Mouse (Mus musculus) urinary bladder, postnatal 36 days (tissue): ENCODE measurements around the gene Nipsnap2.
"Not testable (repeated sequence)": the region's sequence is repeated elsewhere in the genome, so short reads cannot be mapped to it uniquely, and the experiment has no call there.

ENCODE experiments used
- DNase-seq, 2 experiments: peaks; one replicate each; pipeline ENCODE4 v3.0.0; 2022; ENCODE audit warnings: low spot score in 2 of 2, mixed read lengths in 1 of 2

The Nipsnap2 gene

DNA sequence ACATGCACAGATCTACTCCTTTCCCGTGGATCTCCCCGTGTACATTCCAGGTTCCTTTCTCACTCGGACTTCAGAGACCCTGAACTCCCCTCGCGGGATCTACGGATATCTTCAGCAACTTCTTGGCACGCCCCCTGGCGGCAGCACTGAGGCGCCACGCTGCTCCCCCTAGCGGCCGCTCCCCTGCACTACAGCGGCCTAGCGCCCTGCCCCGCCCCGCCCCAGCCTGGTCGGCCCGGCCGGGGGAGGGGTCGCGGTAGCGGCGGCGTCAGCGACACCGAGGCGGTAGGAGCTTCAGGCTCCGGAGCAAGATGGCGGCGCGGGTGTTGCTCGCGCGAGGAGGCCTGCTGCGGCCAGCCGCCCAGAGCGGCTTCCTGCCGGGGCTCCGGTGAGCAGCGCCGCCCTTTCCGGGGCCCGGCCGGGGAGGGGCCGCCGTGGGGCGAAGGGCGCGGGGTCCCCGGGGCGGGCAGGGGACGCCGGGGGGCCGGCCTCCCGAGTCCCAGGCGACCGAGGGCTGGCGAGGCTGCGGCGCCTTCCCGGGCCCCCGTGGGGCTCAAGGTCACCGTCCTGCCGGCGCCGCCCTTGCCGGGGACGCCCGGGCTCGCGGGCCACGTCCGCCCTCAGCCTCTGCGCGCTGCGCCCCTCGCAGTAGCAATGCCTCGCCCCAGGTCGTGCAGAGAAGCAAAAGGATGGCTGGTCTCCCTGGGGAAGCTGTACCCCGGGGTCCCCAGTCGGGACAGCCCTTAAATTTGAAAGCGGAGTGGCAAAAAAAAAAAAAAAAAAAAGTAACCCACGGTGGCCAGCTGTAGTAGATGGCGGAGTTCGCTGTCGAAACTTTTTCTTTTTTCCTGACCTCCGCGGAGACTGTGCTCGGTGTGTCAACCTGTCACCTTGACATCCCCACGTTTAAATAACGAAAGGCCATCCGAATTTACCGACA is at the start of gene Nipsnap2:
Nipsnap2 (plus strand) TSS at position 230 of the 940 bp plus-strand sequence.
- DNase-seq = peak; percentile 90 to 91

DNA sequence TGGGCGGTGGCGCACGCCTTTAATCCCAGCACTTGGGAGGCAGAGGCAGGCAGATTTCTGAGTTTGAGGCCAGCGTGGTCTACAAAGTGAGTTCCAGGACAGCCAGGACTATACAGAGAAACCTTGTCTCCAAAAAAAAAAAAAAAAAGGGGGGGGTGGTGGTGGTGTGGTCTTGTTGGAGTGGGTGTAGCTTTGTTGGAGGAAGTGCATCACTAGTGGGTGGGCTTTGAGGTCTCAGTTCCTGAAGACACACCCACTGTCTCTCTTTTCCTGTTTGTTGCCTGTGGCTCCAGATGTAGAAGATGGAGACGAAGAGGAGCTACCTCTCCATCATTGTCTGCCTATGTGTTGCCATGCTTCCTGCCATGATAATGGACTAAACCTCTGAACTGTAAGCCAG is 39.7 kb upstream of the Nipsnap2 start:
- not testable (repeated sequence) for DNase-seq

DNA sequence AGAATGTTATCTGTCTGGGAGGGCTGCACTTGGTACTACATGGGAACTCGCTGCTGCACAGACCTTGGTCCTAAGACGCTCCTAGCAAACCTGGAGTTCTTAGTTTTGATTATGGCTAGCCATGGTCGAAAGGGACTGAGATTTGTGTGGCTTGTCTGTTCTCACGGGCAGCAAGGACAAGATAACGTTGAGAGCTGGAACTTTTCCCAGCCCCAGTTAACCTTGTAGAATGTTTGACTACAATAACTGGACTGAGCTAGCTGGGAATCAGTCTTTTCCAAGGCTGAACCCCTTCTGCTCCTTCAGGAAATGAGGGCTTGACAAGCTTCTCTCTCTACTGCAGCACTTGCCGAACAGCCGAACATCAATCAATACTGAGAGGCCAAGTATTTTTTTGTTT is 37.2 kb upstream of the Nipsnap2 start:
- DNase-seq = no peak

DNA sequence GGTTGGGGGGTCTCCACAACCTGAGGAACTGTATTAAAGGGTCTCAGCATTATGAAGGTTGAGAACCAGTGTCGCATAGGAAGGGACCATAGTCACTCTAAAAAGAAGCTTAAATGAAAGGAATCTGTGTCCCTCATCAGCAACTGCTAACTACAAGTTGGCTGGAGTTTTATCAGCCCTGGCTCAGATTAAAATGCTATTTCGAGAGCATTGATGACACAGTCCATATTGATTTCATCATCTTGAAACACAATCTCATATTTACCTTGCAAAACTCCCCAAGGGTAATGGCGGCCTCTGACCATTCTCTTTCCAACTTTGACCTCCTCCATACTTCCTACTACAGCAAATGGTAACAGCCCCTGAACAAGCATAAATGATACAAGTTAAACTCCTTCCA is 34.3 kb upstream of the Nipsnap2 start:
- DNase-seq = no peak

DNA sequence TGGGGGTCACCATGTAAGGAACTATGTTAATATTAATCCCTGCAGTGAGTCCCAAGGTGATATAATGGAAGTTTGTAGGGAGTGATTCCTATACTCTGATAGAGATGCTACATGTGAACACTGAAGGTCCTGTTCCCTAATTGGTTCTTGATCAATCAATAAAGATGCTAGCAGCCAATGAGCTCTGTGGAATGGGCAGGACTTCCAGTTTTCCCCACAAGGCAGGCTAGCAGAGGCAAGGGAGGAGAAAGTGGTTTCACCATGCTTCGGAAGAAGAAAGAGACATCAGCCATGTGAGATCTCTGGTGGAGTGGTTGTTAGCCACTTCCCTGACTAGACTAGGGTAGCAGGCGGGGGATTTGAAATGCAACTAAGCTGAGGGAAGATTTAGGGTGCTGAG is 24.4 kb upstream of the Nipsnap2 start:
- DNase-seq = no peak

DNA sequence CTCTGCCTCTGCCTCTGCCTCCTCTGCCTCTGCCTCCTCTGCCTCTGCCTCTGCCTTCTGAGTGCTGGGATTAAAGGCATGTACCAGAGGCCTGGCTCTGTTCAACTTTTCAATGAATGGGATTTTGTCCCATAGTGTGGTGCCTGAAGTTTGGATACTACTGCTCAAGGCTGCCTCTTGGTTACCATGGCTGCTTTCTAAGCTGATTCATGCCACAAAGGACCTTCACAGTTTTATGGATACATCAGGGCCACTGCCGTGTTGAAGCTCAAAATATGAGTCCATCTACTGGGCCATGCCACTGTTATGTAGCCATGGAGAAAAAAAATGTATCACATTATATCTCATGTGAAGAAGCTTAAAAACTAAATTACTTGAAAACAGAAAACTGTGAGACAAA is 23.2 kb upstream of the Nipsnap2 start:
- no peak for DNase-seq

DNA sequence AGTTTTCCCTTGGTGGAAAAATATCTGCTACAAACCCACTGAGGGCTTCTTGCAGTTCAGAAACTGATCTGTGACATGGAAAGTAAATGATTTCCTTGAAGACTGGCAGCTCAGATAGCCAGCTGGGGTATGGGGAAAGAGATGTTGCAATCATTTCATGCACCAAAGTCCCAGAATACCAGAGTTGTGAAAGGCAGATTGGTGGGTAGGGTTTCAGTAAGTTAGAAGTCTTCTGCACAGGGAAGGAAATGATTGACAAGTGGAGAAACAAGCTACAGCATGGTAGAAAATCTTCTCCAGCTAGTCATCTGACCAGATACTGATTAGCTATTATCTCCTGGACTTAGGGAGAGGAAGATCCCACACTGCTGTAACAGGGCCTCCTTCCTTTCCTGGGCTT is 21.5 kb upstream of the Nipsnap2 start:
- DNase-seq = no peak

DNA sequence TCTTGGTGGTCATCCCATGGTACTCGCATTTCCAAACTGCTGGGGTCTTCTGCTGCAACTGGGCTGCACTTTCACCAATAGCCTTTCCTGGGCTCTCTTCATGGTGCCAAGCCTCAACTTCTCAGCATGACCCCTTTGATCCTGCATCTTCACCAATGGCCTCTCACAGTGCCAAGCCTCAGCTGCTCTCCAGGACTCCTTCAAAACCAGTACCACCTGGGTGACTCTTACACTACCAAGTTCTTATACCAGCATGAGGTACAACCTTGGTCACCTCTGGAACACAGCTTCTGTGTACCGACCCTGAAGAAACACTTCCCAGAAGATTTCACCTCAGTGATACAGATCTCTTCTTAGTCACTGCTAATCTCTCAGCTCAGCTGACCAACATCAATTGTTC is 16.5 kb upstream of the Nipsnap2 start, which contains the start of gene Sept14:
Sept14 (minus strand) TSS at position 101 of the 400 bp plus-strand sequence.
- no peak for DNase-seq

DNA sequence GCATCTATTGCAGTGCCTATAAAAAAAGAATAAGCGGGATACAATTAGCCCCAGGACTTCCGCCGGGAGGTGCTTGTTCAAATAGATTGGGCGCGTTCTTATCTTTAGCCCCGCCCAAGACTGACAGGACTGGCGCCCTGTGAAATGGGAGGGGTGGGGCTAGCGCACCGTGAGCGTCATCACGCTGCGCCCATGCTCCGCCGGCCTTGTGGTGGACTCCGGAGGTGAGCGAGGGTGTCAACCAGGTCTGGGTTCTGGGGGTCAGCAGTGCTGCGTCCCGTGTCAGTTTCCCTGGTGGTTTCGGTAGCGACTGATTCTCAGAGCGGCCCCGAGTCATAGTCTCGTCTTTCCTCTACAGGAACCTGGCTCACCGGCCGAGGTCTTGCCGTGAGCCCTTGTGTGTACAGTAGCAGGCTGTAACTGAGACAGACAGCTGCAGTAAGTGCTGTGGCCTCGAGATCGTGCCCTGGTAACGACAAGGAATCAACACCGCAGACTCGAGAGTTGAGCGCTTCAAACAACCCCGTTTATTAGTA is 9.5 kb upstream of the Nipsnap2 start, which contains the start of gene Mrps17:
Mrps17 (plus strand) TSS at position 172 of the 536 bp plus-strand sequence.
- peak; percentile 89 to 93 for DNase-seq

DNA sequence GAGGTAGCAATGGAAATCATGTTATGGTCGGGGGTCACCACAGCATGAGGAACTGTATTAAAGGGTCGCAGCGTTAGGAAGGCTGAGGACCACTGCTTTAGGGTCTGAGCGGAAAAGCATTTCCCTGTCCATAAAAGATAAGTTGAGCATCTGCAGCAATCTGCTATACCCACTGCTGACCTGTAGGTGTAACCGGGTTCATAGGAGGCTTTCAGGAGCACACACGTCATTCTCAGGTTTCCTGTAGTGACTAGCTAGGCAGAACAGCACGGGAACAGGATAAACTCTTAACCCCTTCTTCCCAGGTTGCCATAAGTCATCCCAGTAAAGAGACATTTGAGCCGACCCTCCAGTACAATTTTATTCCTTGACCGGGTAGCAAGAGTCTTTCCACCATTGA is 7.8 kb upstream of the Nipsnap2 start:
- no peak for DNase-seq

DNA sequence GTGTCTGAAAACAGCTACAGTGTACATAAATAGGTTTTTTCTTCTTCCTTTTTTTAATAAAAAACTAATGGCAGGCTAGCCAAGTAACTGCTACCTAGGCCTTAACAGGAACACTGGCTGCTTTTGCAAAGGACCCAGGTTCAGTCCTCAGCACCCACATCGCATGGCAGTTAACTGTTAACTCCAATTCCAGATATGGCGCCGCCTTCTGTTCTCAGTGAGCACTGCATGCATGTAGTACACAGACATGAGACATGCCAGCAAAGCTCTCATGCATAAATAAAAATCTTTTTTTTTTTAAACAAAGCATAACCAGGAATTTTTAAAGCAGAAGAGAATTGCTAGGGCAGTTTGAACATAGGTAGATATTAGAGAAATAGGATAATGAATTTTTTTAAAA is 4.7 kb upstream of the Nipsnap2 start:
- no peak for DNase-seq

DNA sequence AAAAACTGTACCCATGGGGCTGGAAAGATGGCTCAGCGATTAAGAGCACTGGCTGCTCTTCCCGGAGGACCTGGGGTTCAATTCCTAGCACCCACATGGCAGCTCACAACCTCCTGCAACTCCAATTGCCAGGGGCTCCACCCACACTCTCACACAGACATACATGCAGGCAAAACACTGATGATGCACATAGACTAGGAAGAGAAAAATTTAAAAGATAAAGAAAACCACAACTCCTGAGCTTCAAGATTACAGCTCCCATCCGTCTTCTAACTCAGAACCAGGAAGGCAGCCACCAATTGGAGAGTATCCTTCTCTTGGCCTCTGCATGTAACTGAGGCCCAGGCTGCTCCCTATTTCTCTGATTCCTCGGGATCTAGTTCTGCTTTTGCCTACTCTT is 595 bp upstream of the Nipsnap2 start:
- no peak for DNase-seq

DNA sequence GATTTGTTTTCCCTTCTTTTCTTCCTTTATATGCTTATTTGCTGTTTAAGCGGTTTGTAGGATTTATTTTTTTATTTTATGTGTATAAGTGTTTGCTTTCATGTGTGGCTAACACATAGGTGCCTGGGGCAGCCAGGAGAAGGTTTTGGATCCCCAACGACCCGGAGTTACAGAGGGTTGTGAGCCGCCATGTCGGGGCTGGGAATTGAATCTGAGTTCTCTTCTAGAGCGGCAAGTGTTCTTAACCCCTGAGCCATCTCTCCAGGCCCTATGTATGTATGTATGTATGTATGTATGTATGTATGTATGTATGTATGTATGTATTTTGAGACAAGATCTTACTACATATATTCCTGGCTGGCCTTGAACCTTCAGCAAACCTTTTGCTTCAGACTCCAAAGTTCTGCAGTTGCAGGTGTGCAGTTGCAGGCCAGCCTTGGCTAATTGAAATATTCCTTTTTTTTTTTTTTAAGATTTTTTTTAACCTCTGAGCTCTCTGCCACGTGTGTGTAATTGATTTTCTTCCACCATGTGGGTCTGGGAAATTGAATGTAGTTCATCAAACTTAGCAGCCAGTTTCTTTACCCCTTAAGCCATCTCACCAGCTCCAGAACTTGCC is 1.0 kb downstream of the Nipsnap2 start:
- no peak for DNase-seq

DNA sequence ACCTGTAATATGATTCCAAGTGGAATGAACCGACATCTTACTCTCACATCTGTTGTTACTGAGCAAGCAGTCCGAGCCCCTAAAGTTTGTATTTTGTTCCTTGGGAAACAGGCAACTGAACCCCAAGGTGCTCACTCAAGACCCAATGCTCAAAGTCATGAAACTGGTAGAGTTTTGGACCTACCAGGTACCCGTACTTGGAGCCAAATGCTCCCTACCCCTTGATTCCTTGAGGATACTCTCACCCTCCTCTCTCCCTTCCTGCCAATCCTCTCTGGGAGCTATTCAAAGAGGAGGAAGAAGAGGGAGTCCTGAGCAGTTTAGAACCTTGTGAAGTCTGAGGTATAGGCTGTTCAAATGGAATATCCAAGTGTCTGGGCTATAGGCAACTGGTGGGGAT is 1.9 kb downstream of the Nipsnap2 start:
- DNase-seq = no peak

DNA sequence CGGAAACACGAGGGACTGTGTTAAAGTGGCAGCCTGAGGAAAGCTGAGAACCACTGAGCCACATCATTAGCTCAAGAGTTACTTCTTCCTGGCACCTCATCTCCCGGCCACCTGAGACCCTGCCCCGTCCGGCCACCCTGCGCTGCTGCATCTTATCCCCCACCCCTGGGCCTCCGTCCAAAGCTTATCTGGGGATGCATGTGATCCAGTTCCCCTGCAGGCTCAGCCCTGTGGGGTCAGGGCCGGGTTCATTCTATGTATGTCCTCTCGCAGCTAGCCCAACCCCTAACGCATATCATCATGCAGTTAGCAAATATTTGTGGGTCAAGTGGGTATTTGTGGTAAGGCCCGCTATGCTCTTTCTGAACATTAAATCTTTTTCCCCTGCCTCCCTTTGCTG is 4.4 kb downstream of the Nipsnap2 start:
- no peak for DNase-seq

DNA sequence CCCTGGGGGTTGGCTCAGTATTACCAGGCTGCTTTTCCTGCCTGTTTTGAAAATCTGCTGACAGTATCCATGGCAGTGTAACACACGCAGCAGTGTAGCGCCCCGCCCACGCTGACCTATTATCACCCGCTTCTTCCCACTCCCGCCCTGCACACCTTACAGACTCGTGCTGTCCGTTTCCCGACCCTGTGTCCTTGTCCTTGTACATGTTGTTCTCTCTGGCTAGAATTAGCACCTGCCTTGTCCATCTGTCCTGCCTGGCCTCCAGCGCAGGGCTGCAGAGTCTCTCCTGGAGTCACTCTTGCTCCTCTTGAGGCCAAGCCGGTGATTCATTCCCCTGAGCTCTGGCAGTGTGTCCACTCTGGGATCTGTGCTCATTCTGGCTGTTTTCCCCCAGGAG is 5.5 kb downstream of the Nipsnap2 start:
- peak; percentile 39 to 42 for DNase-seq

DNA sequence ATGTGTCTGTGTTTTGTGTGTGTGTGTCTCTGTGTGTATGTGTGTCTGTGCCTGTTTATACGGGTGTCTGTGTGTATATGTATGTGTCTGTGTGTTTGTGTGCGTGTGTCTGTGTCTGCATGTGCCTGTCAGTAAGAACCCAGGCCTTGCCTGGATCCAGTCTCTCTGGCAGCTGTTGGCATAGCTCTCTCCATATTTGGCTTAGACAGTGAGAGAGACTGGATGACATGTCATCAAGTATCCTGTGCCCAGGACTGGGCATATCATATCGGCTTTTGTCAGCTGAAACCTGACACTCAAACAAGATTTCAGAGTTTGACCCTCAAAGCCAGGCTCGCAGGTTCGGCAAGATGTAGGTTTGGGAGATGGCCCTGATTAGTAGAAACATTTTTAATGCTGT is 6.2 kb downstream of the Nipsnap2 start:
- DNase-seq = no peak

DNA sequence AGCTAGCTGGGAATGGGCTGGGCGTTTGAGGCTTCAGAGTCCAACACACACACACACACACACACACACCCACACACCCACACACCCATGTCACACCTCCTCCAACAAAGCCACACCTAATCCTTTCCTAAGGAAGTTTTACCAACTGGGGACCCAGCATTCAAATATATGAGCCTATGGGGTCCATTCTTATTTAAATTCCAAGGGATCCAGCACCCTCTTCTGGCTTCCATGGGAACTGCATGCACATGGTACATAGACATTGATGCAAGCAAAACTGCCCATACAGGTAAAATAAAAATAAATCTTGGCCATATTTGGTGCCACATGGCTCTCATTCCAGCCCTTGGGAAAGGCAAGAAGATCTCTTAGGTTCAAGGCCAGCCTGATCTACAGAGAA is 16.1 kb downstream of the Nipsnap2 start:
- DNase-seq = no peak

DNA sequence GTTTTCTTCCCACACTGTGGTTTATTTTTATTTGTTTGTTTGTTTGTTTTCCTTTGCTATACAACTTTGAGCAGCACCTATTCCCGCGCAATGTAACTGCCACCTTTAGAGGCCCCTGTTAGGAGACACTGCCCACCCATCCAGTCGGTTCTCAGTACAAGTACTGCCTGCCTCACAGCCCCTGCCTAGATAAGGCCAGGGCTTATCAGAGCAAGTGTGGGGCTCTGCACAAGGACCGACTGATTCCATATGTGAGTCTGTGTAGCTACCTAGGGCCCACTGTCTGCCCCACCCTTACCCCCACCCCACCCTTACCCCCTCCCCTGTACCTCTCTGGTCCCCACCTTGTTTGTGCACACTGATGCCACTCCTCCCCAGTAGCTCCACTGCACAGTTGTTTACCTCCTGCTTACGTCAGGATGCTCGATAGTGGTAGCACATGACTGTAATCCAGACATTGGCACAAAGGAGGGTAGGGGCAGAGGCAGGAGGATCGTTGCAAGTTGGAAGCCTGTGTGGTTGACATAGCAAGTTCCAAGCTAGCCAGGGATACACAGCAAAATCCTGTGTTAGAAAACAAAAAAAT is 18.1 kb downstream of the Nipsnap2 start:
- DNase-seq = no peak

DNA sequence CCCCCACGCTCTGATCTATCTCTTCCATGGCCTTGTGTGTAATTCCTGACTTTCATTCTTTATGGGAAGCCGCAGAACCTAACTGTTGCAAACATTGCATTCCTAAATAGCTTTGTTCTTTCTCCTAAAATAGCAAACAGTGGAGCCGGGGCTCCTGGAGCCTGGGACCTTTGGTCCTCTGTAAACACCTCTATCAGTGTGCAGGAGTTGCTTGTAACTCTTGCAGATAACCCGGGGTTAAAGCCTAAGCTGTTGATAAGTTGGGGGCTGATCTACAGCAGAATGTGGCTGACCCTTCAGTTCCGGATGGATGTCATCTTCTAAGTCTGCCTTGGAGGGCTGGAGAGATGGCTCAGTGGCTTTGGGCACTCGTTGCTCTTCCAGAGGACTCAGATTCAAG is 19.2 kb downstream of the Nipsnap2 start:
- no peak for DNase-seq

DNA sequence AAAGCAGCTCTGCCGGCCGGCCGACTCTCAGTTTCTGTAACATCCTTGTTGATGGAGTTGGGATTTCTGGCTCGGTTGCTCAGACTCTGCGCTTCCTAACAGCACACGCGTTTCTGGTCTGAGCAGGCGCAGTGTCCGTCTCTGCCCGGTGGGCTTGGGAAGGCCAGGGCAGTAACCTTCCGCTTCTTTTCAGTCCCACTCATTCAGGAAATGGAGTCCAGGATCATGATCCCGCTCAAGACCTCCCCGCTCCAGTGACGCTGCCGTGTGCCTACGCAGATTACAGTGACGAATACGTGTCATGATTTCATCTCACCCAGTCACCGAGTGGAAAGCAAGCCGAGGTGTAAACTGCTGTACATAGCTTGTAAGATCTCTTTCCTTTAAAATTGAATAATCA is 32.0 kb downstream of the Nipsnap2 start:
- DNase-seq = no peak

DNA sequence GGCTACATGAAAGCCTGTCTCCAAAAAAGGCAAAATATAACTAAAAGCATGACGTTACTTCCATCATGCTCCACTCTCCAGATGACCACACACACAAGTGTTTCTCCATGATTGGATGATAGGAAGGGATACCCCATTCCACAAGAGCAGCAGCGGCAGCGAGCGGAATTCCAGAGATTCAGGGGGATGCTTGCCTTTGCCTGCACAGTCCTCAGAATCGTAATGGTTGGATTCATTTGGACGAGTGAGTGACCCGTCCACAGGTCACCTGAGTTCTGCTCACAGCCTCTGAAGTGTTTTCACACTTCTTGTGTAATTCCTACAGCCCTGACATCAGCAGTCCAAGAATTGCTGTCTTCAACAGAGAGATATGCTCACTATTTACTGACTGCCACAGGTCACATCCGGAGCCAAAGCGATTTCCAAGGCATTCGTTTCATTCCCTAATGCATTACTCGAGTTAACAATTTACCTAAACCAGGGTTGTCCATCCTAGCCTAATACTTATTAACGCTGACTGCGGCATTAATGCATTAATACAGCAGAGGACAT is 35.1 kb downstream of the Nipsnap2 start:
- DNase-seq = no peak
